Mouse (Mus musculus) CH12.LX (cell line): Measurements from ENCODE around the gene Dnaaf2. TPM values are rescaled to one million over a fixed set of nuclear protein-coding genes. Genes with fewer than 3 reads are reported as not detected.

Experiments used
- DNase-seq: peaks from one replicate; pipeline ENCODE4 v3.0.0-alpha.2; 2013; ENCODE audit errors: extremely low read depth
- H3K27ac ChIP-seq: 2 replicates; pipeline ENCODE4 v1.5.1; 2012; ENCODE audit warnings: low read depth, mild to moderate bottlenecking, control low read depth, moderate library complexity; ENCODE audit not compliant: insufficient read depth
- H3K27me3 ChIP-seq: replicated peaks from 2 replicates; pipeline ENCODE3; 2012; ENCODE audit warnings: inconsistent platforms
- H3K36me3 ChIP-seq, 2 experiments: replicated peaks in 1 of 2; 2 replicates each; pipeline versions ENCODE3 to v1.6.1; 2012; ENCODE audit warnings: inconsistent platforms in 1 of 2, low read length in 1 of 2, mild to moderate bottlenecking in 1 of 2, mixed read lengths in 1 of 2, moderate library complexity in 1 of 2; ENCODE audit not compliant: control insufficient read depth in 1 of 2, insufficient read depth in 1 of 2
- H3K4me1 ChIP-seq, 2 experiments: 2 replicates each; pipeline ENCODE4 v1.6.1; 2012; ENCODE audit warnings: inconsistent platforms in 1 of 2, moderate library complexity in 1 of 2; ENCODE audit not compliant: insufficient read depth in 2 of 2, control insufficient read depth in 1 of 2
- H3K4me2 ChIP-seq: 2 replicates; pipeline ENCODE4 v1.6.1; 2012; ENCODE audit warnings: low read depth, mild to moderate bottlenecking, control low read depth; ENCODE audit not compliant: poor library complexity, insufficient read depth, severe bottlenecking
- H3K4me3 ChIP-seq, 3 experiments: fragments of 150-350 bp in 1 of 3; sonication (generic) in 1 of 3; replicated peaks in 1 of 3; 2 replicates each; pipeline versions ENCODE3 to v1.5.1; 2011 to 2012; ENCODE audit warnings: low read depth in 2 of 3, low read length in 2 of 3, mild to moderate bottlenecking in 2 of 3, moderate library complexity in 2 of 3, control low read depth in 1 of 3, improper control_type of control experiment in 1 of 3, inconsistent platforms in 1 of 3, mixed read lengths in 1 of 3; ENCODE audit not compliant: poor library complexity in 1 of 3
- H3K79me2 ChIP-seq: replicated peaks from 2 replicates; pipeline ENCODE4 v1.6.1; 2012; ENCODE audit warnings: mild to moderate bottlenecking, moderate library complexity; ENCODE audit not compliant: control insufficient read depth, poor library complexity, insufficient read depth, severe bottlenecking; ENCODE audit errors: extremely low read depth
- H3K9ac ChIP-seq: 2 replicates; pipeline ENCODE4 v1.6.1; 2012; ENCODE audit warnings: low read depth, mild to moderate bottlenecking, control low read depth, moderate library complexity; ENCODE audit not compliant: insufficient read depth
- H3K9me3 ChIP-seq: replicated peaks from 2 replicates; pipeline ENCODE3; 2012; ENCODE audit warnings: low read length, inconsistent platforms, mixed read lengths
- CHD1 ChIP-seq: IDR thresholded peaks from 2 replicates; pipeline ENCODE4 v1.6.1; 2012; ENCODE audit warnings: low read depth, low read length, improper control_type of control experiment, inconsistent platforms
- CHD2 ChIP-seq: IDR thresholded peaks from 2 replicates; pipeline ENCODE4 v1.6.1; 2011; ENCODE audit warnings: low read length, improper control_type of control experiment
- ELF1 ChIP-seq: IDR thresholded peaks from 2 replicates; pipeline ENCODE4 v1.6.1; 2014; ENCODE audit warnings: low read depth, mild to moderate bottlenecking, inconsistent platforms, low read length, improper control_type of control experiment
- ETS1 ChIP-seq: conservative IDR thresholded peaks from 2 replicates; pipeline ENCODE4 v1.6.1; 2012; ENCODE audit warnings: low read depth, mild to moderate bottlenecking, inconsistent platforms, low read length, improper control_type of control experiment, moderate library complexity
- GABPA ChIP-seq: IDR thresholded peaks from 2 replicates; pipeline ENCODE4 v1.6.1; 2012; ENCODE audit warnings: low read depth, low read length, improper control_type of control experiment, inconsistent platforms; ENCODE audit not compliant: insufficient replicate concordance
- HCFC1 ChIP-seq: IDR thresholded peaks from 2 replicates; pipeline ENCODE4 v1.6.1; 2012; ENCODE audit warnings: low read depth, mild to moderate bottlenecking, inconsistent platforms, low read length, improper control_type of control experiment
- JUN ChIP-seq: IDR thresholded peaks from 2 replicates; pipeline ENCODE4 v1.6.1; 2011; ENCODE audit warnings: low read depth, mild to moderate bottlenecking, low read length, improper control_type of control experiment, moderate library complexity; ENCODE audit not compliant: insufficient read depth
- KAT2A ChIP-seq: IDR thresholded peaks from 2 replicates; pipeline ENCODE4 v1.6.1; 2012; ENCODE audit warnings: low read length, improper control_type of control experiment, inconsistent platforms; ENCODE audit not compliant: insufficient replicate concordance
- MAFK ChIP-seq: IDR thresholded peaks from 2 replicates; pipeline ENCODE4 v1.6.1; 2011; ENCODE audit warnings: low read length, improper control_type of control experiment; ENCODE audit not compliant: insufficient replicate concordance
- MAZ ChIP-seq: IDR thresholded peaks from 2 replicates; pipeline ENCODE4 v1.6.1; 2012; ENCODE audit warnings: low read depth, mild to moderate bottlenecking, inconsistent platforms, low read length, improper control_type of control experiment, moderate library complexity
- MEF2A ChIP-seq: IDR thresholded peaks from 2 replicates; pipeline ENCODE4 v1.6.1; 2014; ENCODE audit warnings: low read depth, mild to moderate bottlenecking, inconsistent platforms, low read length, improper control_type of control experiment, borderline replicate concordance
- NELFE ChIP-seq: IDR thresholded peaks from 2 replicates; pipeline ENCODE4 v1.6.1; 2011; ENCODE audit warnings: low read depth, low read length, improper control_type of control experiment
- POLR2A ChIP-seq: IDR thresholded peaks from 2 replicates; pipeline ENCODE4 v1.6.1; 2011; ENCODE audit warnings: low read depth, mild to moderate bottlenecking, improper control_type of control experiment, low read length
- POLR2AphosphoS2 ChIP-seq: IDR thresholded peaks from 2 replicates; pipeline ENCODE4 v1.6.1; 2011; ENCODE audit warnings: low read depth, low read length, improper control_type of control experiment
- RAD21 ChIP-seq: IDR thresholded peaks from 2 replicates; pipeline ENCODE4 v1.6.1; 2011; ENCODE audit warnings: low read depth, mild to moderate bottlenecking, low read length, improper control_type of control experiment, moderate library complexity
- RCOR1 ChIP-seq: conservative IDR thresholded peaks from 2 replicates; pipeline ENCODE4 v1.6.1; 2012; ENCODE audit warnings: low read depth, mild to moderate bottlenecking, inconsistent platforms, low read length, improper control_type of control experiment
- SIN3A ChIP-seq: IDR thresholded peaks from 2 replicates; pipeline ENCODE4 v1.6.1; 2012; ENCODE audit warnings: low read length, improper control_type of control experiment, inconsistent platforms
- TBP ChIP-seq: conservative IDR thresholded peaks from 2 replicates; pipeline ENCODE4 v1.6.1; 2011; ENCODE audit warnings: low read depth, low read length, improper control_type of control experiment
- TCF12 ChIP-seq: IDR thresholded peaks from 2 replicates; pipeline ENCODE4 v1.6.1; 2014; ENCODE audit warnings: low read depth, mild to moderate bottlenecking, inconsistent platforms, low read length, improper control_type of control experiment
- UBTF ChIP-seq: IDR thresholded peaks from 2 replicates; pipeline ENCODE4 v1.6.1; 2012; ENCODE audit warnings: low read depth, mild to moderate bottlenecking, inconsistent platforms, low read length, improper control_type of control experiment, moderate library complexity
- dilution Hi-C: fragments of 300-500 bp; cut with MboI; formaldehyde crosslinking; loops from 2 replicates; pipeline ENCODE4 v1.14.3; 2020; ENCODE audit warnings: low sequenced_read_pairs; ENCODE audit not compliant: extremely low pct_unique_long_range_greater_than_20kb, extremely low pct_ligation_motif_present
- in situ Hi-C: fragments of 300-500 bp; cut with MboI; formaldehyde crosslinking; loops from 3 replicates; pipeline ENCODE4 v1.14.3; 2019; ENCODE audit warnings: low sequenced_read_pairs, low pct_ligation_motif_present, low pct_unique_long_range_greater_than_20kb, mixed read lengths
- polyA plus RNA-seq: library from polyadenylated mRNA; unstranded; fragments of >175 nt; gene quantifications from 2 replicates; pipeline ENCODE4 v1.2.1, GENCODE M21; 2012; ENCODE audit warnings: low read depth; ENCODE audit not compliant: insufficient read length
- total RNA-seq, 2 experiments: library from RNA; depleted of rRNA; stranded (reverse); fragments of 300-350 nt in 1 of 2; fragments of >200 nt in 1 of 2; gene quantifications; 2 replicates each; pipeline ENCODE4 v1.2.3; 2012 to 2014

Dnaaf2 gene
- total and polyA plus RNA-seq, 3 experiments: 3.7 to 26.6 (median 9.7) TPM

DNA sequence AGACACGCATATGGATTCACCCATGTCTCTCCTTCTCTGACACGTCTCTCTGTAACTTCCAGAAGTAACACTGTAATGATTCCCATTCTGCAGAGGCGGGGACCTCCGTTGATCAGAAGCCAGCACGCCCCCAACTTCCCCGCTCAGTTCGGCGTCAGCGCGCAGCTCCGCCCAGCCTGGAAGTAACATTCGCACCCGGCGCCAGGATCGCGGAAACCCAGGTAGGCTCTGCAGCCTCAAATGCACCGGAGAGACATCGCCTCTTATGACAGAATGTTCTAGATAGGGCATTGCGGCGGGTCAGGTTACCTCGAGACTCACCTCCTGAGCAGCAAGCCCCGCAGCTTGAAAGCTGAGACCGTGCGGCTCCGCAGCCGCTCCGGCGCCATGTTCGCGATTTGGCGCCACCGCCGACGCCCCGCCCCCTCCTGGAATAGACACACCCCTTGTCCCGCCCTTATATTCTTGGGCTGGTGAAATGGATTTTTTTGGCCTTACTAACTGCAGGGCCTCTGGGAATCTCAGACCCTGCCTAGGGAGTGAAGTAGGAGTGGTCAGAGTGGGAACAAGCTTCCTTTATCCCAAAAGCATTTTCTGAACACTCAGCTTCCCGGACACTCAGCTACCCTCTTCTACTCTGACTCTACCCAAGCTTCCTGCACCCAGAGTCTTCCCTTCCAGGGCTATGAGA, 29.7 kb upstream of the Dnaaf2 start, which contains the start of gene Pole2 (continued):
- TF ChIP-seq UBTF (0 out of 2 replicates have a peak, but pooled peaks have one; percentile 61), ETS1 (peak; percentile 0; the same call in 1 of the 2 replicates)

GRCm38 (mm10) chr12:69220613-69221277, 22.5 kb upstream of the Dnaaf2 start:
- H3K9ac ChIP-seq: no peak overlapping the region
- peaks cover 28 to 73% of the 10 kb centered on the region in 2 experiments for H3K36me3 ChIP-seq
- no peaks in the 10 kb centered on the region; the same call in 1 of the 2 replicates for H3K79me2 ChIP-seq
- dilution Hi-C loops: no loop called here
- no peaks in the 10 kb centered on the region for H3K27me3 ChIP-seq
- in situ Hi-C loops: loop anchor here (5.0 to 25.0 kb wide), 3 partner anchors 77 to 467 kb away; partner anchors contain the start of genes Klhdc2, Sos2 and Vcpkmt
- DNase-seq: no peak
- TF ChIP-seq ETS1 (no peak), ELF1 (no peak), HCFC1 (no peak), UBTF (no peak), CHD2 (no peak), POLR2A (no peak), RAD21 (no peak), MEF2A (no peak), POLR2AphosphoS2 (no peak), JUN (no peak), SIN3A (no peak), GABPA (no peak), TCF12 (no peak), CHD1 (no peak), KAT2A (no peak), NELFE (no peak), TBP (no peak), MAFK (no peak), MAZ (no peak), RCOR1 (no peak)
- H3K4me2 ChIP-seq: no peak overlapping the region
- no peak overlapping the region for H3K27ac ChIP-seq
- no peaks in the 10 kb centered on the region for H3K9me3 ChIP-seq
- H3K4me3 ChIP-seq: no peak overlapping the region
- H3K4me1 ChIP-seq: peaks cover 4 to 59% of the 10 kb centered on the region in 2 experiments; a peak in 2 of 4 replicates
